Mouse (Mus musculus): Measurements from ENCODE around the gene Map2. TPM values are rescaled to one million over a fixed set of nuclear protein-coding genes. Genes with fewer than 3 reads are reported as not detected.

The Map2 gene
- polyA plus RNA-seq (2014; fragmentation: Illumina TruSeq; extraction: RNeasy Lipid Tissue Mini Kit (QIAGEN cat#74804); ENCODE audit: low read depth, low replicate concordance), result 144 TPM

GRCm38 (mm10) chr1:66175041-66175665 is at the start of gene Map2:
Map2 (plus strand) TSS chr1:66175273.

DNA sequence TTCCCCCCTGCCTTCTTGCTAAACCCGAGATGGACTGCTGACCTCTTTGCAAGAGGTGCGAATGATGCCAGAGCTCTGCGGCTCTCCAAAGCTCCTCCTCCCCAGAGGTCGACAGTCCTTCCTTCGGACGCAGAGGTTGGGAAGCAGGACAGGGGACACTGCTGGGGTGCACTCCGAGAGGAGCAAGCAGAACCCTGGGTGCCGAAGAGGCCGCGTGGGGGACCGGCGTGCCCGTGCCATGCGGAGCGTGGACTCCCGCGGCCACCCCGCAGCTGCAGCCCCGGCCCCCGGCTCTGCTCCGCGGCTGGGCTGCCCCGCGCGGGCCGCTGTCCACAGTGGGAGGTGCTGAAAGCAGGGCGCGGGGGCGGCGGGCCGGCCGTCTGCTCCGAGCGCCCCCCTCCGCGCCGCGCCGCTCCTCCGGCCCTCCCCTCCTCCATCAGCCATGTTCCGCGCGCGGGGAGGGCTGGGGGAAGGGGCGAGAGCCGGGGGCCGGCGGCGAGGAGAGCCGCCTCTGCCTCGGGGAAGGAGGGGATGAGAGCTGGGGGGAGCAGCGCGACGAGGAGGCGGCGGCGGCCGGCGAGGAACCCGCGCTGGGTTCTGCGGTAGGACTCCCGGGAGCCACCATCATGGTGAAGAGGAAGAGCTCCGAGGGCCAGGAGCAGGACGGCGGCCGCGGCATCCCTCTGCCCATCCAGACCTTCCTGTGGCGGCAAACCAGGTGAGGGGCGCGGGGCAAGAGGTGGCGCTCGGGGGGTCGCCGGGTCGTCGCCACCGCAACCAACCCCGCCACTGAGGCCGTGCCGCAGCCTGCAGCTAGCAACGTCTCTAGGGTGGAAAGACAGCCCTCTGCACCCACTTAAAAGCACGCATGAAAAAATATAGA is 293.0 kb downstream of the Map2 start, which contains the start of gene Unc80:
Gene Unc80, plus strand, starts transcription at position 547 of the 883 bp plus-strand sequence.

Other genes starting within 250 kb of the Map2 start
- gene Crygf, start 248.8 kb upstream of the Map2 start, polyA plus RNA-seq (2014; fragmentation: Illumina TruSeq; extraction: RNeasy Lipid Tissue Mini Kit (QIAGEN cat#74804); ENCODE audit: low read depth, low replicate concordance), result not detected